Mouse (Mus musculus): Measurements from ENCODE around the gene Cactin.
A peak's percentile ranks its signal among the peaks of the same experiment; 100 is the strongest.

Gene Cactin

DNA sequence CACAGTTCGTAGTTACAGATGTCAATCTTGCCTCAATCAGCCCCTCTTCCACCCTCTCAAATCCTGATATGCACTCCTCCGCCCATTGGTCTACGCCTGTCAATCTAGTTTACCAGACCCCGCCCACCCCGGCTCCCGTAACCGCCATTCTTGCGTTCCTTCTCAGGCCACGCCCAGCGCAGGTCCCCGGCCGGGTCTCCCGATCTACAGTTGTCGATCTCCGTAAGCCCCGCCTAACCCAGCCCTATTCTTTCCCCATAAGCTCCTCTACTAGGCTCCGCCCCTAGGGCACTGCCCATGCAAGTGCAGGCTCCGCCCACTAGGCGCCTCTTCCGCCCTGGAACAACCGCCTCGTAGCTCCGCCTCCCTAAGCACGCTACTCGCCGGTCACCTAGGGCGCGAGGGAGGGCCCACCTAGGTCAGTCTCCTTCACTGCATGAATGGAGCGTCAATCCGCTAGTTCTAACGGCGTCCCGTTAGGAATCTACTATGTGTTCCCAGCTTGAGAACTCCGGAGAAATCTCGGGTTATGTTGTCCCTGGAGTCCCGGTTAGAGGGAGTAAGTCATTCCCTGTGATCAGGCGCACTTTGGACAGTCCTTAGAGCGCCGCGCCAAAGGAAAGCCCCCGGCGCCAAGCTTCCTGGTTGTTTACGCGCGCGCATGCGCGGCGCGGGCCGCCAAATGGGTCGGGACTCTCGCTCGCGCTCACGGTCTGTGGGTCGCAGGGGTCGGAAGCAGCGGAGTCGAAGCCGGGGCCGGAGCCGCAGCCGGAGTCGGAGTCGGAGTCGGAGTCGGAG, at the start of gene Cactin:
Cactin (plus strand) TSS at position 554 of the 798 bp plus-strand sequence.
- no peaks in the 10 kb centered on the region for H3K9me3 ChIP-seq (ENCODE audit: low read length)
- no peaks in the 10 kb centered on the region for H3K27me3 ChIP-seq (ENCODE audit: insufficient read depth, low read length)
- H3K4me3 ChIP-seq (replicated peaks; ENCODE audit: low read length): peak within 1 kb of the TSS; percentile 100
- H3K4me1 ChIP-seq (replicated peaks; ENCODE audit: low read depth, low read length): peaks cover 84% of the 10 kb centered on the region
- peaks cover 65% of the 10 kb centered on the region for H3K36me3 ChIP-seq (ENCODE audit: insufficient read depth, low read length)
- TF ChIP-seq CTCF (conservative IDR thresholded peaks at IDR 0.05; ENCODE audit: low read length) (no peak), NANOG (IDR thresholded peaks at IDR 0.05; ENCODE audit: borderline replicate concordance, low read length) (no peak)

GRCm38 (mm10) chr10:81272356-81272755, 48.5 kb upstream of the Cactin start:
- TF ChIP-seq POU5F1 (IDR thresholded peaks at IDR 0.05; ENCODE audit: borderline replicate concordance, low read length) (no peak), NANOG (IDR thresholded peaks at IDR 0.05; ENCODE audit: borderline replicate concordance, low read length) (no peak), CTCF (conservative IDR thresholded peaks at IDR 0.05; ENCODE audit: low read length) (no peak)
- Histone ChIP-seq H3K4me3 (replicated peaks; ENCODE audit: low read length) (peak overlapping the region; percentile 67), H3K4me1 (replicated peaks; ENCODE audit: low read depth, low read length) (peaks cover 68% of the 10 kb centered on the region), H3K9me3 (ENCODE audit: low read length) (no peaks in the 10 kb centered on the region), H3K27me3 (ENCODE audit: insufficient read depth, low read length) (peaks cover 5% of the 10 kb centered on the region; the same call in 1 of the 2 replicates), H3K36me3 (ENCODE audit: insufficient read depth, low read length) (peaks cover 60% of the 10 kb centered on the region)

GRCm38 (mm10) chr10:81273842-81274241, 47.1 kb upstream of the Cactin start:
- Histone ChIP-seq H3K27me3 (ENCODE audit: insufficient read depth, low read length) (peaks cover 10% of the 10 kb centered on the region; the same call in 1 of the 2 replicates), H3K4me1 (replicated peaks; ENCODE audit: low read depth, low read length) (peaks cover 73% of the 10 kb centered on the region), H3K36me3 (ENCODE audit: insufficient read depth, low read length) (peaks cover 60% of the 10 kb centered on the region), H3K4me3 (replicated peaks; ENCODE audit: low read length) (peak overlapping the region; percentile 7), H3K9me3 (ENCODE audit: low read length) (no peaks in the 10 kb centered on the region)
- TF ChIP-seq POU5F1 (IDR thresholded peaks at IDR 0.05; ENCODE audit: borderline replicate concordance, low read length): no peak
- no peak for TF ChIP-seq CTCF (conservative IDR thresholded peaks at IDR 0.05; ENCODE audit: low read length)
- no peak for TF ChIP-seq NANOG (IDR thresholded peaks at IDR 0.05; ENCODE audit: borderline replicate concordance, low read length)

- H3K27me3 ChIP-seq (ENCODE audit: insufficient read depth, low read length): peaks cover 28% of the 10 kb centered on the region
- H3K9me3 ChIP-seq (ENCODE audit: low read length): no peaks in the 10 kb centered on the region
- TF ChIP-seq CTCF (conservative IDR thresholded peaks at IDR 0.05; ENCODE audit: low read length) (peak; percentile 23), NANOG (IDR thresholded peaks at IDR 0.05; ENCODE audit: borderline replicate concordance, low read length) (no peak), POU5F1 (IDR thresholded peaks at IDR 0.05; ENCODE audit: borderline replicate concordance, low read length) (no peak)
- peaks cover 39% of the 10 kb centered on the region for H3K36me3 ChIP-seq (ENCODE audit: insufficient read depth, low read length)
- H3K4me3 ChIP-seq (replicated peaks; ENCODE audit: low read length): peak overlapping the region; percentile 75
- peaks cover 78% of the 10 kb centered on the region for H3K4me1 ChIP-seq (replicated peaks; ENCODE audit: low read depth, low read length)
Observed at GRCm38 (mm10) chr10:81277676-81278075, 43.2 kb upstream of the Cactin start.

GRCm38 (mm10) chr10:81279496-81279895, 41.4 kb upstream of the Cactin start:
- TF ChIP-seq POU5F1 (IDR thresholded peaks at IDR 0.05; ENCODE audit: borderline replicate concordance, low read length) (no peak), NANOG (IDR thresholded peaks at IDR 0.05; ENCODE audit: borderline replicate concordance, low read length) (no peak), CTCF (conservative IDR thresholded peaks at IDR 0.05; ENCODE audit: low read length) (no peak)
- Histone ChIP-seq H3K4me3 (replicated peaks; ENCODE audit: low read length) (peak overlapping the region; percentile 64), H3K9me3 (ENCODE audit: low read length) (no peaks in the 10 kb centered on the region), H3K36me3 (ENCODE audit: insufficient read depth, low read length) (peaks cover 25% of the 10 kb centered on the region), H3K4me1 (replicated peaks; ENCODE audit: low read depth, low read length) (peaks cover 78% of the 10 kb centered on the region), H3K27me3 (ENCODE audit: insufficient read depth, low read length) (peaks cover 40% of the 10 kb centered on the region)

DNA sequence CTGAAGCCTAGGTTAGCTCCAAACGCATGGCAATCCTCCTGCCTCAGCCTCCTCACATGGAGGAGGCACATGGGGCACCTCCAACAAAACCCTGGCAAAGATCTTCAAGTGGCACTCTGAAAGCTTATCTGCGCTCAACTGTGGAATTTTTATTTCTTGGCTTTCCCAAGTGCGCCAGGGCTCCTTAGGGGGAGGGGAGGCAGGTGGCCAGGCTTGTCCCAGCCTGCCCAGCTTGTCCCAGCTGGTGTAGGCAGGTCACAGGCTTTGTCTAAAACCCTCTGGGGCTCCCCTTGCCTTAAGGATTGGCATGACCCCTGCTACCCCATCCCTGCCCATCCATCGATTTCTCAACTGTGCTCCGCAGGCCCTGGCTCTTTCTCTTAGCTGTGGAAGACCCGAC, 36.7 kb upstream of the Cactin start:
- peaks cover 8% of the 10 kb centered on the region; the same call in 1 of the 2 replicates for H3K36me3 ChIP-seq (ENCODE audit: insufficient read depth, low read length)
- H3K9me3 ChIP-seq (ENCODE audit: low read length): no peaks in the 10 kb centered on the region
- peak overlapping the region; percentile 80 for H3K4me3 ChIP-seq (replicated peaks; ENCODE audit: low read length)
- peaks cover 40% of the 10 kb centered on the region for H3K27me3 ChIP-seq (ENCODE audit: insufficient read depth, low read length)
- peaks cover 92% of the 10 kb centered on the region for H3K4me1 ChIP-seq (replicated peaks; ENCODE audit: low read depth, low read length)
- no peak for TF ChIP-seq NANOG (IDR thresholded peaks at IDR 0.05; ENCODE audit: borderline replicate concordance, low read length)
- TF ChIP-seq POU5F1 (IDR thresholded peaks at IDR 0.05; ENCODE audit: borderline replicate concordance, low read length): no peak
- no peak for TF ChIP-seq CTCF (conservative IDR thresholded peaks at IDR 0.05; ENCODE audit: low read length)

- TF ChIP-seq POU5F1 (IDR thresholded peaks at IDR 0.05; ENCODE audit: borderline replicate concordance, low read length) (no peak), NANOG (IDR thresholded peaks at IDR 0.05; ENCODE audit: borderline replicate concordance, low read length) (no peak), CTCF (conservative IDR thresholded peaks at IDR 0.05; ENCODE audit: low read length) (no peak)
- H3K27me3 ChIP-seq (ENCODE audit: insufficient read depth, low read length): peaks cover 41% of the 10 kb centered on the region
- peaks cover 7% of the 10 kb centered on the region; the same call in 1 of the 2 replicates for H3K36me3 ChIP-seq (ENCODE audit: insufficient read depth, low read length)
- H3K4me3 ChIP-seq (replicated peaks; ENCODE audit: low read length): peak overlapping the region; percentile 80
- no peaks in the 10 kb centered on the region for H3K9me3 ChIP-seq (ENCODE audit: low read length)
- H3K4me1 ChIP-seq (replicated peaks; ENCODE audit: low read depth, low read length): peaks cover 92% of the 10 kb centered on the region
Observed at GRCm38 (mm10) chr10:81284719-81285118, 36.2 kb upstream of the Cactin start.

DNA sequence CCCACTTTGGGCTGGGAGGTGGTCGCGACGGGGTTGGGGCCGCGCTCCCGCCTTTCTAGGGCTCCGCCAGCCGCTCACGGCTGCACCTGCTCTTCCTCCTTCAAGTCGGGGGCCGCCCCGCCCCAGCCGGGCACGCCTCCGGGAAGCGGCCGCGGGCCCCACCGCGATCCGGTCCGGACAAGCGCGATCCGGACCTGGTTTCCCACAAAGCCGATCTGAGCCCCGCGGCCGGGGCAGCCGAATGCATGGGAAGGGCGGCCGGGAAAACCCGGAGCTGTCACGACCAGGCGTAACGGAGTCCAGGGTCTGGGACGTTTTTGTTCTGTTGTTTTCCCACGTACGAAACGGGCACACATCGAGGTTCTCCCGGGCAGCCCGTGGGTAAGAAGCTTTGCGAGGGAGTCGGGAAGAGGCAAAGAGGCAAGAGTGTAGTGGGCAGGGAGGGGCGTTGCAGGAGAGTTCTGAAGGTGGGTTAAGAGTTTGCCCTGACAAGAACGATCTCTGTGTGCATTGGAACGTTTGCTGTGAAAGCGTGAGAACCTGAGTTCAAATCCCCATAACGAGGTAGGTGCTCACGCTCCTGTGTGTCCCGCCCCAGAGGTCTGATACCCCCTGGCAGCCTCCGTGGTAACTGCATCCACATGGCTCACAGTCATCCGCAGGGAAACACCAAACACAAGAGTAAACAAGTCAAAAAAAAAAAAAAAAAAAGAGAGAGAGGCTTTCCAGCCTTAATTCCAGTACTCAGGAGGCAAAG, 35.0 kb upstream of the Cactin start:
- no peaks in the 10 kb centered on the region for H3K9me3 ChIP-seq (ENCODE audit: low read length)
- H3K4me3 ChIP-seq (replicated peaks; ENCODE audit: low read length): peak overlapping the region; percentile 80
- no peaks in the 10 kb centered on the region for H3K36me3 ChIP-seq (ENCODE audit: insufficient read depth, low read length)
- TF ChIP-seq POU5F1 (IDR thresholded peaks at IDR 0.05; ENCODE audit: borderline replicate concordance, low read length) (no peak), CTCF (conservative IDR thresholded peaks at IDR 0.05; ENCODE audit: low read length) (no peak; the same call in 1 of the 2 replicates), NANOG (IDR thresholded peaks at IDR 0.05; ENCODE audit: borderline replicate concordance, low read length) (no peak)
- H3K27me3 ChIP-seq (ENCODE audit: insufficient read depth, low read length): peaks cover 41% of the 10 kb centered on the region
- peaks cover 92% of the 10 kb centered on the region for H3K4me1 ChIP-seq (replicated peaks; ENCODE audit: low read depth, low read length)

Data from E14TG2a.4 (cell line).